Mouse (Mus musculus): ENCODE data around the gene 2410002F23Rik. TPM values are rescaled to one million over a fixed set of nuclear protein-coding genes. Genes with fewer than 3 reads are reported as not detected.
A peak's percentile ranks its signal among the peaks of the same experiment; 100 is the strongest.
"Not testable (repeated sequence)": the region's sequence is repeated elsewhere in the genome, so short reads cannot be mapped to it uniquely, and the experiment has no call there.

2410002F23Rik gene
- polyA plus RNA-seq (2012; ENCODE audit: insufficient read depth, insufficient read length, missing spikeins): 5.5 and 5.7 TPM in 2 replicates

- Histone ChIP-seq H3K4me1 (ENCODE audit: control insufficient read depth, insufficient read depth, insufficient read length, low read length) (no peaks in the 10 kb centered on the region), H3K27ac (replicated peaks; ENCODE audit: low read depth, low read length) (peak within 1 kb of the TSS; percentile 93), H3K4me3 (ENCODE audit: insufficient read depth, low read depth, low read length) (peak within 1 kb of the TSS; percentile 88)
These were observed at the start of gene 2410002F23Rik, which contains the start of gene 1700028J19Rik for GRCm38 (mm10) chr7:44246055-44246983. 2410002F23Rik (plus strand) TSS chr7:44246722. 1700028J19Rik (minus strand) TSS chr7:44246695.

- Histone ChIP-seq H3K4me1 (ENCODE audit: control insufficient read depth, insufficient read depth, insufficient read length, low read length) (no peaks in the 10 kb centered on the region), H3K4me3 (ENCODE audit: insufficient read depth, low read depth, low read length) (no peak within 1 kb of the TSS), H3K27ac (replicated peaks; ENCODE audit: low read depth, low read length) (no peak within 1 kb of the TSS)
These were observed 48.6 kb upstream of the 2410002F23Rik start, which contains the start of gene Klk1b3 for GRCm38 (mm10) chr7:44197891-44198290. Klk1b3 (plus strand) TSS chr7:44198191.

- H3K4me1 ChIP-seq (ENCODE audit: control insufficient read depth, insufficient read depth, insufficient read length, low read length); H3K27ac ChIP-seq (replicated peaks; ENCODE audit: low read depth, low read length); H3K4me3 ChIP-seq (ENCODE audit: insufficient read depth, low read depth, low read length): not testable (repeated sequence)
These were observed 39.4 kb upstream of the 2410002F23Rik start, which contains the start of gene Klk1b4 for GRCm38 (mm10) chr7:44207135-44207534. Klk1b4 (plus strand) TSS chr7:44207435.

GRCm38 (mm10) chr7:44208307-44208706 is 38.2 kb upstream of the 2410002F23Rik start:
- Histone ChIP-seq H3K4me3 (ENCODE audit: insufficient read depth, low read depth, low read length) (no peak overlapping the region), H3K27ac (replicated peaks; ENCODE audit: low read depth, low read length) (no peak overlapping the region), H3K4me1 (ENCODE audit: control insufficient read depth, insufficient read depth, insufficient read length, low read length) (no peaks in the 10 kb centered on the region)

- Histone ChIP-seq H3K4me3 (ENCODE audit: insufficient read depth, low read depth, low read length) (no peak within 1 kb of the TSS), H3K4me1 (ENCODE audit: control insufficient read depth, insufficient read depth, insufficient read length, low read length) (no peaks in the 10 kb centered on the region), H3K27ac (replicated peaks; ENCODE audit: low read depth, low read length) (no peak within 1 kb of the TSS)
These were observed 30.9 kb upstream of the 2410002F23Rik start, which contains the start of gene Klk1b5 for GRCm38 (mm10) chr7:44215645-44216044. Klk1b5 (plus strand) TSS chr7:44215945.

GRCm38 (mm10) chr7:44221601-44222000 is 24.9 kb upstream of the 2410002F23Rik start:
- H3K27ac ChIP-seq (replicated peaks; ENCODE audit: low read depth, low read length): not testable (repeated sequence)

GRCm38 (mm10) chr7:44222335-44222734 is 24.2 kb upstream of the 2410002F23Rik start:
- H3K4me1 ChIP-seq (ENCODE audit: control insufficient read depth, insufficient read depth, insufficient read length, low read length); H3K4me3 ChIP-seq (ENCODE audit: insufficient read depth, low read depth, low read length); H3K27ac ChIP-seq (replicated peaks; ENCODE audit: low read depth, low read length): not testable (repeated sequence)

More at GRCm38 (mm10) chr7:44221601-44222000, 24.9 kb upstream of the 2410002F23Rik start:
- not testable (repeated sequence) for H3K4me1 ChIP-seq (ENCODE audit: control insufficient read depth, insufficient read depth, insufficient read length, low read length); H3K4me3 ChIP-seq (ENCODE audit: insufficient read depth, low read depth, low read length)

GRCm38 (mm10) chr7:44225076-44225475 is 21.4 kb upstream of the 2410002F23Rik start, which contains the start of gene Klk1:
Klk1 (plus strand) TSS chr7:44225360.
- no peak within 1 kb of the TSS for H3K4me3 ChIP-seq (ENCODE audit: insufficient read depth, low read depth, low read length)
- no peak within 1 kb of the TSS for H3K27ac ChIP-seq (replicated peaks; ENCODE audit: low read depth, low read length)
- H3K4me1 ChIP-seq (ENCODE audit: control insufficient read depth, insufficient read depth, insufficient read length, low read length): no peaks in the 10 kb centered on the region

- H3K4me1 ChIP-seq (ENCODE audit: control insufficient read depth, insufficient read depth, insufficient read length, low read length): no peaks in the 10 kb centered on the region
- H3K27ac ChIP-seq (replicated peaks; ENCODE audit: low read depth, low read length): no peak within 1 kb of the TSS
- H3K4me3 ChIP-seq (ENCODE audit: insufficient read depth, low read depth, low read length): no peak within 1 kb of the TSS
These were observed 10.6 kb upstream of the 2410002F23Rik start, which contains the start of gene Gm36864 for GRCm38 (mm10) chr7:44235909-44236308. Gm36864 (plus strand) TSS chr7:44236177.

GRCm38 (mm10) chr7:44239913-44240312 is 6.6 kb upstream of the 2410002F23Rik start:
- Histone ChIP-seq H3K4me1 (ENCODE audit: control insufficient read depth, insufficient read depth, insufficient read length, low read length) (no peaks in the 10 kb centered on the region), H3K27ac (replicated peaks; ENCODE audit: low read depth, low read length) (no peak overlapping the region), H3K4me3 (ENCODE audit: insufficient read depth, low read depth, low read length) (no peak overlapping the region)

GRCm38 (mm10) chr7:44240712-44241111 is 5.8 kb upstream of the 2410002F23Rik start:
- Histone ChIP-seq H3K4me3 (ENCODE audit: insufficient read depth, low read depth, low read length) (no peak overlapping the region), H3K27ac (replicated peaks; ENCODE audit: low read depth, low read length) (no peak overlapping the region), H3K4me1 (ENCODE audit: control insufficient read depth, insufficient read depth, insufficient read length, low read length) (no peaks in the 10 kb centered on the region)

GRCm38 (mm10) chr7:44241163-44241562 is 5.4 kb upstream of the 2410002F23Rik start:
- Histone ChIP-seq H3K4me1 (ENCODE audit: control insufficient read depth, insufficient read depth, insufficient read length, low read length) (no peaks in the 10 kb centered on the region), H3K4me3 (ENCODE audit: insufficient read depth, low read depth, low read length) (no peak overlapping the region), H3K27ac (replicated peaks; ENCODE audit: low read depth, low read length) (no peak overlapping the region)

- no peak overlapping the region for H3K27ac ChIP-seq (replicated peaks; ENCODE audit: low read depth, low read length)
- H3K4me1 ChIP-seq (ENCODE audit: control insufficient read depth, insufficient read depth, insufficient read length, low read length): no peaks in the 10 kb centered on the region
- no peak overlapping the region for H3K4me3 ChIP-seq (ENCODE audit: insufficient read depth, low read depth, low read length)
These were observed 2.4 kb upstream of the 2410002F23Rik start for GRCm38 (mm10) chr7:44244080-44244479.

GRCm38 (mm10) chr7:44246984-44247470 is 505 bp downstream of the 2410002F23Rik start:
- H3K4me1 ChIP-seq (ENCODE audit: control insufficient read depth, insufficient read depth, insufficient read length, low read length): no peaks in the 10 kb centered on the region
- H3K27ac ChIP-seq (replicated peaks; ENCODE audit: low read depth, low read length): peak overlapping the region; percentile 39
- peak overlapping the region; percentile 88 for H3K4me3 ChIP-seq (ENCODE audit: insufficient read depth, low read depth, low read length)

GRCm38 (mm10) chr7:44247971-44248370 is 1.4 kb downstream of the 2410002F23Rik start:
- H3K4me1 ChIP-seq (ENCODE audit: control insufficient read depth, insufficient read depth, insufficient read length, low read length): no peaks in the 10 kb centered on the region
- H3K4me3 ChIP-seq (ENCODE audit: insufficient read depth, low read depth, low read length): peak overlapping the region; percentile 20; the same call in 1 of the 2 replicates
- H3K27ac ChIP-seq (replicated peaks; ENCODE audit: low read depth, low read length): no peak overlapping the region
